Mouse (Mus musculus) left cerebral cortex, adult 9 months (tissue): ENCODE results near the gene Dnajc10.
A peak's percentile ranks its signal among the peaks of the same experiment; 100 is the strongest.

ENCODE experiments used
- DNase-seq, 2 experiments: peaks; one replicate each; pipeline ENCODE4 v3.0.0; 2022; ENCODE audit warnings: low spot score in 2 of 2

The Dnajc10 gene

GRCm38 (mm10) chr2:80340537-80340936, 25.3 kb downstream of the Dnajc10 start:
- DNase-seq: no peak

GRCm38 (mm10) chr2:80354531-80354930, 39.3 kb downstream of the Dnajc10 start:
- DNase-seq: no peak

- DNase-seq: peak in 1 of 2 experiments; percentile 11
Observed at GRCm38 (mm10) chr2:80356656-80357231, 41.5 kb downstream of the Dnajc10 start.

GRCm38 (mm10) chr2:80371458-80371857, 56.2 kb downstream of the Dnajc10 start:
- no peak for DNase-seq

- no peak for DNase-seq
Observed at GRCm38 (mm10) chr2:80374892-80375291, 59.6 kb downstream of the Dnajc10 start.

GRCm38 (mm10) chr2:80379848-80380247, 64.6 kb downstream of the Dnajc10 start:
- DNase-seq: no peak

- DNase-seq: no peak
Observed at GRCm38 (mm10) chr2:80384447-80384846, 69.2 kb downstream of the Dnajc10 start.

- DNase-seq: no peak
Observed at GRCm38 (mm10) chr2:80386255-80386654, 71.0 kb downstream of the Dnajc10 start.

- DNase-seq: no peak
Observed at GRCm38 (mm10) chr2:80387668-80388067, 72.4 kb downstream of the Dnajc10 start.

- DNase-seq: peak in 1 of 2 experiments; percentile 30
Observed at GRCm38 (mm10) chr2:80388341-80388740, 73.1 kb downstream of the Dnajc10 start.

- no peak for DNase-seq
Observed at GRCm38 (mm10) chr2:80396057-80396456, 80.8 kb downstream of the Dnajc10 start.

- no peak for DNase-seq
Observed at GRCm38 (mm10) chr2:80396864-80397263, 81.6 kb downstream of the Dnajc10 start.

GRCm38 (mm10) chr2:80398595-80399099, 83.4 kb downstream of the Dnajc10 start:
- DNase-seq: no peak
